Mouse (Mus musculus) embryonic facial prominence, embryonic 13.5 days (tissue): ENCODE data around the gene Bcat2. TPM values are rescaled to one million over a fixed set of nuclear protein-coding genes. Genes with fewer than 3 reads are reported as not detected.

Experiments
- ATAC-seq: fragments of 200-750 bp; cut with Nextera tagmentation; 2 replicates; pipeline ENCODE4 v1.8.0; 2017; ENCODE audit warnings: low read depth; ENCODE audit not compliant: insufficient number of reproducible peaks, insufficient read depth, low FRiP score, low TSS enrichment
- H3K27ac ChIP-seq: fragments of 300-500 bp; sonication (generic); 2 replicates; pipeline ENCODE4 v1.5.1; 2015; ENCODE audit warnings: moderate library complexity, mild to moderate bottlenecking, inconsistent platforms
- H3K27me3 ChIP-seq: fragments of 300-500 bp; sonication (generic); 2 replicates; pipeline ENCODE4 v1.6.1; 2015; ENCODE audit warnings: mild to moderate bottlenecking, inconsistent platforms
- H3K36me3 ChIP-seq: fragments of 300-500 bp; sonication (generic); 2 replicates; pipeline ENCODE4 v1.6.1; 2015; ENCODE audit warnings: mild to moderate bottlenecking, inconsistent platforms
- H3K4me1 ChIP-seq: fragments of 300-500 bp; sonication (generic); 2 replicates; pipeline ENCODE4 v1.6.1; 2015; ENCODE audit warnings: inconsistent platforms
- H3K4me2 ChIP-seq: fragments of 300-500 bp; sonication (generic); 2 replicates; pipeline ENCODE4 v1.6.1; 2015; ENCODE audit warnings: moderate library complexity, mild to moderate bottlenecking, inconsistent platforms
- H3K4me3 ChIP-seq: fragments of 300-500 bp; sonication (generic); 2 replicates; pipeline ENCODE4 v1.5.1; 2015; ENCODE audit warnings: mild to moderate bottlenecking, inconsistent platforms
- H3K9ac ChIP-seq: fragments of 300-500 bp; sonication (generic); 2 replicates; pipeline ENCODE4 v1.6.1; 2015; ENCODE audit warnings: mild to moderate bottlenecking, inconsistent platforms
- H3K9me3 ChIP-seq: fragments of 300-500 bp; sonication (generic); 2 replicates; pipeline ENCODE4 v1.6.1; 2016; ENCODE audit warnings: inconsistent platforms
- WGBS: fragments of 180-500 bp; shearing (Covaris S2); methylation state at CpG from one replicate; pipeline ENCODE4 v1.1.7; 2015; ENCODE audit warnings: mixed read lengths; 5-methylcytosine and 5-hydroxymethylcytosine counted together
- polyA plus RNA-seq: library from polyadenylated mRNA; unstranded; fragments of >200 nt; fragmentation: Nextera tagmentation; extraction: Ambion mirVana; gene quantifications from 2 replicates; pipeline ENCODE4 v1.2.1, GENCODE M21; 2015

Bcat2 gene
- polyA plus RNA-seq, 1 experiment from 2014 or later = 68.4 TPM

- WGBS = 80% methylated on average over 5 of the region's 5 CpGs
- no peaks in the 10 kb centered on the region for H3K9me3 ChIP-seq
- no peak overlapping the region for H3K27ac ChIP-seq
- H3K27me3 ChIP-seq = peaks cover 45% of the 10 kb centered on the region
- no peaks in the 10 kb centered on the region for H3K36me3 ChIP-seq
- peaks cover 29% of the 10 kb centered on the region for H3K4me1 ChIP-seq
- no peak overlapping the region for H3K4me2 ChIP-seq
- H3K4me3 ChIP-seq = no peak overlapping the region
- no peak overlapping the region for H3K9ac ChIP-seq
- ATAC-seq = no peak
Measured at GRCm38 (mm10) chr7:45618316-45618715, 48.4 kb downstream of the Bcat2 start.

DNA sequence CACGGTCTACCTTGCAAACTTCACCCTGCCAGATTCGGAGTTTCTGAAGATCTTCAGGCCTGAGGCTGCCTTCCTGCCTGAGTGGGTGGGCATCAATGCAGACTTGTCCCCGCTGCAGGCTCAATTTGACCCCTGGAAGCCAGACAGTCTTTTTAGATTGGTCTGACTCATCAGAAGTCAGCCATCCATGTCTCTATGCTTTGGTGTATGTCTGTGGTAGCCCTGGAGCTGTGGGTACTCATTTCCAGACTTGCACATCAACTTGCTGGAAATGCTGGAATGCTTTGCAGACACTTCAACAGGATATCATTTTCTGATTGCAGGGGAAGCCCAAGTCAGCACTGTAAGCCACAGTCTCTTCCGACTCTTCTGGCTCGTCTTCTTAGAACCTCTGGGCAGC, 49.6 kb downstream of the Bcat2 start:
- WGBS = 82% methylated on average over 5 of the region's 5 CpGs
- H3K27me3 ChIP-seq = peaks cover 45% of the 10 kb centered on the region

DNA sequence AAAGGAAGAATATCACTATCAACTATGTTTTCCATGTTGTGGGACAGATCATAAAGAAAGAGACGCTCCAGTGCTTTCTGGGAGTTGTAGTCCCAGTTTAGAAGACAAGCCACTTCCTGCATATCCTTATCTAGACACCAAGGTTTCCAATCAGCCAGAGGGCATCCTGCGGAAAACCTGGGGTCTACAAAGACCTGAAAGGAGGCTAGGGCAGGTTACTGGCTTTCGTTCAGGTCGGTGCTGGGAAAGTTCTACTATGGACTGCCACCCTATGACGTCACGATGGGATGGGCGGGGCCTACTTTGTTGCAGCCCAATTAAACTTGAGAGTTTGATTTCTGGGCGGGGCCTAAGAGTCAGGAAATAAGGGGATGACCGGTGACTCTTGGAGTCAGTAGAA, 51.5 kb downstream of the Bcat2 start, which contains the start of gene Izumo1:
Gene Izumo1, plus strand, starts transcription at position 369 of the 400 bp plus-strand sequence.
- Histone ChIP-seq H3K4me2 (no peak within 1 kb of the TSS), H3K4me1 (peaks cover 12% of the 10 kb centered on the region), H3K4me3 (no peak within 1 kb of the TSS), H3K27ac (no peak within 1 kb of the TSS), H3K27me3 (peaks cover 36% of the 10 kb centered on the region), H3K9ac (no peak within 1 kb of the TSS), H3K36me3 (no peaks in the 10 kb centered on the region), H3K9me3 (no peaks in the 10 kb centered on the region)
- 29% methylated on average over 9 of the region's 9 CpGs for WGBS
- ATAC-seq = no peak

More for the DNA sequence above, 49.6 kb downstream of the Bcat2 start:
- Histone ChIP-seq H3K4me1 (peaks cover 29% of the 10 kb centered on the region), H3K27ac (no peak overlapping the region), H3K9ac (no peak overlapping the region), H3K4me3 (no peak overlapping the region), H3K36me3 (no peaks in the 10 kb centered on the region), H3K9me3 (no peaks in the 10 kb centered on the region), H3K4me2 (no peak overlapping the region)
- no peak for ATAC-seq

- 93% methylated on average over 11 of the region's 11 CpGs for WGBS
- H3K27me3 ChIP-seq = peaks cover 34% of the 10 kb centered on the region
Measured at GRCm38 (mm10) chr7:45623507-45623906, 53.6 kb downstream of the Bcat2 start.

DNA sequence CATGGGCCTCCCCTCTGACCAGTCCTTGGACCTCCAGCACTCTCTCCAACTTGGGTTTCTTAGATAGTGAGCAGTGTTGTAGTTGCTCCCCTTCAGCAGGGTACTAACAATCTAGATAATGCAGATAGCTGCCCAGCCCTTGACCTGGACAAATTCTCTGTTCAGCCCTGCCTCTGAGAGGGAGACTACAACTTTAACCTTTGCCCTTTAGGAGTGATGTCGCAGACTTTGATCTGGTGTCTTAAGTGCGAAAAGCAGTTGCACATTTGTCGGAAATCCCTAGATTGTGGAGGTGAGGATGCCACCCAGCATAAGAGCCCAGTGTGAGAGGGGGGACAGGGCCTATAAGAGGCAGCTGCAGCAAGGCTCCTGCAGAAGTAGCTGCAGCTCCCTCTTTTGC, 54.8 kb downstream of the Bcat2 start:
- 82% methylated on average over 3 of the region's 3 CpGs for WGBS
- Histone ChIP-seq H3K4me1 (peaks cover 9% of the 10 kb centered on the region), H3K9me3 (no peaks in the 10 kb centered on the region), H3K27ac (no peak overlapping the region), H3K4me2 (no peak overlapping the region), H3K9ac (no peak overlapping the region), H3K27me3 (peaks cover 29% of the 10 kb centered on the region), H3K36me3 (no peaks in the 10 kb centered on the region), H3K4me3 (no peak overlapping the region)
- no peak for ATAC-seq

More at GRCm38 (mm10) chr7:45623507-45623906, 53.6 kb downstream of the Bcat2 start:
- Histone ChIP-seq H3K36me3 (no peaks in the 10 kb centered on the region), H3K4me1 (peaks cover 5% of the 10 kb centered on the region), H3K9me3 (no peaks in the 10 kb centered on the region), H3K27ac (no peak overlapping the region), H3K4me3 (no peak overlapping the region), H3K9ac (no peak overlapping the region), H3K4me2 (no peak overlapping the region)
- no peak for ATAC-seq

DNA sequence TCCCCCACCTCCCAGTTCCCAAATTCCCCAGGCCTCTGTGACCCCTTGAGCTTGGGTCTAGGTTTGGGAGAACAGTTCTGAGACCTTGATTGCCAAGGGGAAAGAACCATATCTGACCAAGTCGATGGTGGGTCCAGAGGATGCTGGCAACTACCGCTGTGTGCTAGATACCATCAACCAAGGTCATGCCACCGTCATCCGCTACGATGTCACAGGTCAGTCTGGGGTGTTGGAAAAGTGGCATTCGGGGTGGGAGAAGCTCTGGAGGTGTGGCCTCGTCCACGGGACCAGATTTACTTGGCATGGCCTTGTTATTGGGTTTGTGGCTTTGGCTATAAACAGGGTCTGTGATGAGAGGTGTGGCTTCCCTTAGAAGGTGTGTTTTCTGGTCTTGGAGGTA, 55.5 kb downstream of the Bcat2 start:
- Histone ChIP-seq H3K27me3 (peaks cover 30% of the 10 kb centered on the region), H3K4me2 (no peak overlapping the region), H3K9me3 (no peaks in the 10 kb centered on the region), H3K27ac (no peak overlapping the region), H3K4me3 (no peak overlapping the region), H3K9ac (no peak overlapping the region), H3K4me1 (peaks cover 9% of the 10 kb centered on the region), H3K36me3 (no peaks in the 10 kb centered on the region)
- no peak for ATAC-seq
- WGBS = 86% methylated on average over 8 of the region's 8 CpGs

- no peak overlapping the region for H3K9ac ChIP-seq
- no peak overlapping the region for H3K27ac ChIP-seq
- 86% methylated on average over 7 of the region's 7 CpGs for WGBS
- H3K4me1 ChIP-seq = peaks cover 9% of the 10 kb centered on the region
- H3K4me3 ChIP-seq = no peak overlapping the region
- no peak overlapping the region for H3K4me2 ChIP-seq
- no peak for ATAC-seq
- no peaks in the 10 kb centered on the region for H3K9me3 ChIP-seq
- H3K27me3 ChIP-seq = peaks cover 39% of the 10 kb centered on the region
- no peaks in the 10 kb centered on the region for H3K36me3 ChIP-seq
Measured at GRCm38 (mm10) chr7:45626571-45627076, 56.7 kb downstream of the Bcat2 start.

DNA sequence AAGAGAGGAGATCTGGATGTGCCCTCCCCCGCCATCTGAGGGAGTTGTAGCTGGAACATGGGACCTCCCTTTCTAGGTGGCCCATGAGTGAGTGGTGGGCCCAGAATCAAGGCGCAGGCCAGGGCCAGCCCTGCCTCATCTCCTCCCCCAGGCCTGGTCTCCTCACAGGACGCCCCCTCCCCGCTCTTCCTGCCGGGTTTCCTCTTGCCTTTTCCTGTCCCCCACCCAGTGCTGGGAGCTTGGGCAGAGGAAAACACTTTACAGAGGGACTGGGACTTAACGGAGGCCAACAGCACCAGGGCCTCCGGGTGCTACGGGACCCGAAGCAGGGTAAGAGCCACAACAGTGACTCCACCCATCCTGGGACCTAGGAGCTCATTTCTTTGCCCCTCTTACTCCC, 57.3 kb downstream of the Bcat2 start, which contains the start of gene Rasip1:
Gene Rasip1, plus strand, starts transcription at position 228 of the 400 bp plus-strand sequence.
- no peak for ATAC-seq
- Histone ChIP-seq H3K27me3 (peaks cover 46% of the 10 kb centered on the region), H3K36me3 (no peaks in the 10 kb centered on the region), H3K9me3 (no peaks in the 10 kb centered on the region), H3K27ac (peak within 1 kb of the TSS; percentile 29; the same call in 1 of the 2 replicates), H3K9ac (peak within 1 kb of the TSS; percentile 81), H3K4me1 (peaks cover 10% of the 10 kb centered on the region), H3K4me2 (peak within 1 kb of the TSS; percentile 96), H3K4me3 (peak within 1 kb of the TSS; percentile 59)
- 76% methylated on average over 9 of the region's 9 CpGs for WGBS

GRCm38 (mm10) chr7:45628364-45629294, 58.7 kb downstream of the Bcat2 start:
- ATAC-seq = peak; percentile 60
- peaks cover 59% of the 10 kb centered on the region for H3K27me3 ChIP-seq

DNA sequence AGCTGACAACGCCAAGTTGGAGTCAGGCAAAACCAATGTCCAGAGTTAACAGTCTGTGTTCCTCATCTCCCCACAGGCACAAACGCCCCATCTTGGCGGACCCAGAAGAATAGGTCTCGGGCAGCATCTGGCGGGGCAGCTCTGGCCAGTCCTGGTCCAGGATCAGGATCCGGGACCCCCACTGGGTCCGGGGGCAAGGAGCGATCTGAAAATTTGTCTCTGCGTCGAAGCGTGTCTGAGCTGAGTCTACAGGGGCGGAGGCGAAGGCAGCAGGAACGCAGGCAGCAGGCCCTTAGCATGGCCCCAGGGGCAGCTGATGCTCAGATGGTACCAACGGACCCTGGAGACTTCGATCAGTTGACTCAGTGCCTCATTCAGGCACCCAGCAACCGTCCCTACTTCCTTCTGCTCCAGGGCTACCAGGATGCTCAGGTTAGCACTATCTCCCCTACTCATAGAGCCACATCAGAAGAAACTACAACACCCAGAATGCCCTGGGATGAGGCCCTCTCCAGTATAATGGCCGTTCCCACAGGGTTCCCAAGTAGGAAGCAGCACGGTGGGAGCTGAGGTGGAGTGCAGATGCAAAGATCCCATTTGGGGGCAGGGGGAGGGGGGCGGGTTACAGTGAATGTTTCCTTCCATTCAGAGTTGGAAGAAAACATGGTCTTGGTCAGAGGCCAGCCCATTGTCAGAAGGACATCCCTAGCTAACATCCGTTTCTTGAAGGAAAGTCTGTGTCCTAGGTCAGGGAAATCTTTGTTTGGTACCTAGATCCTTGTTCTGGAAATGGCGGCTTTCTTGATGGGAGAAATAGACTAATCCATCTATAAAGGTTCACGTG, 60.3 kb downstream of the Bcat2 start:
- peaks cover 59% of the 10 kb centered on the region for H3K27me3 ChIP-seq
- H3K27ac ChIP-seq = no peak overlapping the region
- WGBS = 70% methylated on average over 23 of the region's 23 CpGs
- H3K4me1 ChIP-seq = peaks cover 16% of the 10 kb centered on the region
- no peak overlapping the region for H3K4me3 ChIP-seq
- no peak for ATAC-seq
- H3K4me2 ChIP-seq = no peak overlapping the region
- H3K9me3 ChIP-seq = no peaks in the 10 kb centered on the region
- no peaks in the 10 kb centered on the region for H3K36me3 ChIP-seq
- H3K9ac ChIP-seq = no peak overlapping the region

More at GRCm38 (mm10) chr7:45628364-45629294, 58.7 kb downstream of the Bcat2 start:
- peak overlapping the region; percentile 96 for H3K4me2 ChIP-seq
- H3K36me3 ChIP-seq = no peaks in the 10 kb centered on the region
- H3K9me3 ChIP-seq = no peaks in the 10 kb centered on the region
- peak overlapping the region; percentile 59 for H3K4me3 ChIP-seq
- H3K9ac ChIP-seq = peak overlapping the region; percentile 81
- H3K27ac ChIP-seq = peak overlapping the region; percentile 29; the same call in 1 of the 2 replicates
- peaks cover 16% of the 10 kb centered on the region for H3K4me1 ChIP-seq
- 1% methylated on average over 105 of the region's 105 CpGs for WGBS

GRCm38 (mm10) chr7:45632499-45632898, 62.5 kb downstream of the Bcat2 start:
- Histone ChIP-seq H3K27ac (no peak overlapping the region), H3K9ac (peak overlapping the region; percentile 63)
- no peak for ATAC-seq

More at GRCm38 (mm10) chr7:45632499-45632898, 62.5 kb downstream of the Bcat2 start:
- Histone ChIP-seq H3K4me1 (peaks cover 16% of the 10 kb centered on the region), H3K9me3 (0 out of 2 replicates have a peak, but pooled peaks cover 6% of the 10 kb centered on the region), H3K4me2 (peak overlapping the region; percentile 57), H3K36me3 (peaks cover 11% of the 10 kb centered on the region), H3K27me3 (peaks cover 51% of the 10 kb centered on the region), H3K4me3 (peak overlapping the region; percentile 24)
- 9% methylated on average over 35 of the region's 35 CpGs for WGBS
